Comparison of ENCODE assay signal across 8 mouse cellular contexts in genomic region chr11:5855902-5856301, GRCm38 (mm10). TPM values are rescaled to one million over a fixed set of nuclear protein-coding genes. Genes with fewer than 3 reads are reported as not detected.
A peak's percentile ranks its signal among the peaks of the same experiment; 100 is the strongest.
DNase-seq lines count a peak whose midpoint lies in the region; ATAC-seq and TF ChIP-seq lines count a peak whose summit lies in the region.

No protein-coding gene starts in this region.

- H3K4me2 ChIP-seq in midbrain, postnatal 0 days (ENCODE audit: low read depth, low read length, poor library complexity, severe bottlenecking) = no peak overlapping the region
- H3K4me2 ChIP-seq in midbrain, embryonic 15.5 days = no peak overlapping the region
- no peak overlapping the region for H3K4me2 ChIP-seq in embryonic facial prominence, embryonic 14.5 days (ENCODE audit: low read depth, low read length)

- DNase-seq in midbrain, postnatal 0 days (ENCODE audit: low spot score) = peak; percentile 63
- peak; percentile 84 for DNase-seq in embryonic facial prominence, embryonic 14.5 days (ENCODE audit: low spot score)
- peak; percentile 73 to 78 for DNase-seq in heart, postnatal 10 days
- peak; percentile 31 to 36 for DNase-seq in left cerebral cortex, adult 18-20 months (ENCODE audit: low spot score in 2 of 2)
- peak; percentile 83 for DNase-seq in skeletal muscle tissue, adult 2 months (ENCODE audit: low read depth, low spot score)
- DNase-seq in thymus, postnatal 36 days = no peak
- DNase-seq in natural killer cell, adult 2 months (ENCODE audit: low spot score in 2 of 2) = no peak

- peak; percentile 52; the same call in 1 of the 2 replicates for ATAC-seq in midbrain, postnatal 0 days (ENCODE audit: low FRiP score)
- no peak for ATAC-seq in midbrain, embryonic 15.5 days (replicated peaks)
- peak; percentile 78 for ATAC-seq in embryonic facial prominence, embryonic 14.5 days (ENCODE audit: low read depth)

- no peaks in the 10 kb centered on the region for H3K36me3 ChIP-seq in midbrain, postnatal 0 days (ENCODE audit: insufficient read depth, low read length)
- no peaks in the 10 kb centered on the region for H3K36me3 ChIP-seq in midbrain, embryonic 15.5 days (replicated peaks)
- H3K36me3 ChIP-seq in embryonic facial prominence, embryonic 14.5 days (ENCODE audit: control insufficient read depth, insufficient read depth, low read length) = no peaks in the 10 kb centered on the region

- WGBS in midbrain, postnatal 0 days = 42% methylated on average over 7 of the region's 7 CpGs
- WGBS in midbrain, embryonic 15.5 days = 34% methylated on average over 7 of the region's 7 CpGs
- 23% methylated on average over 7 of the region's 7 CpGs for WGBS in embryonic facial prominence, embryonic 14.5 days

- no peak overlapping the region for H3K4me3 ChIP-seq in midbrain, postnatal 0 days (ENCODE audit: low read depth, low read length)
- H3K4me3 ChIP-seq in midbrain, embryonic 15.5 days = no peak overlapping the region
- H3K4me3 ChIP-seq in embryonic facial prominence, embryonic 14.5 days (ENCODE audit: low read depth, low read length) = no peak overlapping the region

- H3K27me3 ChIP-seq in midbrain, postnatal 0 days (ENCODE audit: insufficient read depth, low read length) = peaks cover 7% of the 10 kb centered on the region; the same call in 1 of the 2 replicates
- peaks cover 6% of the 10 kb centered on the region; the same call in 1 of the 2 replicates for H3K27me3 ChIP-seq in midbrain, embryonic 15.5 days (replicated peaks)
- H3K27me3 ChIP-seq in embryonic facial prominence, embryonic 14.5 days (replicated peaks; ENCODE audit: control insufficient read depth, insufficient read depth, low read length) = 0 out of 2 replicates have a peak, but pooled peaks cover 2% of the 10 kb centered on the region

- no peak overlapping the region for H3K9ac ChIP-seq in midbrain, postnatal 0 days (replicated peaks; ENCODE audit: low read length, poor library complexity, severe bottlenecking)
- no peak overlapping the region for H3K9ac ChIP-seq in midbrain, embryonic 15.5 days
- peak overlapping the region; percentile 40; the same call in 1 of the 2 replicates for H3K9ac ChIP-seq in embryonic facial prominence, embryonic 14.5 days (ENCODE audit: low read depth, low read length)

- no peaks in the 10 kb centered on the region for H3K9me3 ChIP-seq in midbrain, postnatal 0 days (ENCODE audit: low read length)
- no peaks in the 10 kb centered on the region for H3K9me3 ChIP-seq in midbrain, embryonic 15.5 days
- no peaks in the 10 kb centered on the region for H3K9me3 ChIP-seq in embryonic facial prominence, embryonic 14.5 days (ENCODE audit: control insufficient read depth, low read length)

- TF ChIP-seq CTCF in midbrain, postnatal 0 days (IDR thresholded peaks at IDR 0.05) = no peak

- intact Hi-C loops in heart, postnatal 10 days (cut with DNase I) = no loop called here

- H3K4me1 ChIP-seq in midbrain, postnatal 0 days (ENCODE audit: insufficient read depth, low read length) = no peaks in the 10 kb centered on the region
- no peaks in the 10 kb centered on the region for H3K4me1 ChIP-seq in midbrain, embryonic 15.5 days
- peaks cover 13% of the 10 kb centered on the region for H3K4me1 ChIP-seq in embryonic facial prominence, embryonic 14.5 days (ENCODE audit: control insufficient read depth, insufficient read depth, low read length)

- no peak overlapping the region for H3K27ac ChIP-seq in midbrain, postnatal 0 days (ENCODE audit: low read depth, low read length)
- no peak overlapping the region for H3K27ac ChIP-seq in midbrain, embryonic 15.5 days
- H3K27ac ChIP-seq in embryonic facial prominence, embryonic 14.5 days (replicated peaks; ENCODE audit: low read depth, low read length) = peak overlapping the region; percentile 77

RNA-seq across cellular contexts. Expression of gene Aebp1, which starts 5.8 kb away (rescaled TPM):
- total RNA-seq in midbrain, postnatal 0 days (2014; rRNA removed) = 19.8 and 29.7 TPM in 2 replicates
- 25.8 and 28.9 TPM in 2 replicates for polyA plus RNA-seq in midbrain, postnatal 0 days (2015; fragmentation: Nextera tagmentation; extraction: Ambion mirVana)
- polyA plus RNA-seq in midbrain, embryonic 15.5 days (2015; fragmentation: Nextera tagmentation; extraction: Ambion mirVana) = 21.9 and 27.7 TPM in 2 replicates
- 68.8 and 73.6 TPM in 2 replicates for polyA plus RNA-seq in embryonic facial prominence, embryonic 14.5 days (2014; fragmentation: Nextera tagmentation; extraction: Ambion mirVana)
- 10 to 100 TPM; 35.2 to 40.1 TPM for total RNA-seq in heart, postnatal 10 days (2021)
- total RNA-seq in left cerebral cortex, adult 18-20 months (2021) = 10 to 100 TPM; 21.4 to 23.5 TPM

RNA-seq across cellular contexts. Expression of gene Polm, which starts 18.1 kb away (rescaled TPM):
- 6.6 and 10.7 TPM in 2 replicates for total RNA-seq in midbrain, postnatal 0 days (2014; rRNA removed)
- 5.7 and 6.2 TPM in 2 replicates for polyA plus RNA-seq in midbrain, postnatal 0 days (2015; fragmentation: Nextera tagmentation; extraction: Ambion mirVana)
- 8.4 and 8.8 TPM in 2 replicates for polyA plus RNA-seq in midbrain, embryonic 15.5 days (2015; fragmentation: Nextera tagmentation; extraction: Ambion mirVana)
- polyA plus RNA-seq in embryonic facial prominence, embryonic 14.5 days (2014; fragmentation: Nextera tagmentation; extraction: Ambion mirVana) = 6.0 and 7.9 TPM in 2 replicates
- 1 to 10 TPM; 5.0 to 6.7 TPM for total RNA-seq in heart, postnatal 10 days (2021)
- total RNA-seq in left cerebral cortex, adult 18-20 months (2021) = 10 to 100 TPM in 1 of 2 experiments, 1 to 10 TPM in 1; 8.2 to 11.4 TPM

RNA-seq across cellular contexts. Expression of gene Pold2, which starts 22.2 kb away (rescaled TPM):
- 21.3 and 30.3 TPM in 2 replicates for total RNA-seq in midbrain, postnatal 0 days (2014; rRNA removed)
- polyA plus RNA-seq in midbrain, postnatal 0 days (2015; fragmentation: Nextera tagmentation; extraction: Ambion mirVana) = 41.1 and 47.7 TPM in 2 replicates
- polyA plus RNA-seq in midbrain, embryonic 15.5 days (2015; fragmentation: Nextera tagmentation; extraction: Ambion mirVana) = 51.0 and 59.6 TPM in 2 replicates
- polyA plus RNA-seq in embryonic facial prominence, embryonic 14.5 days (2014; fragmentation: Nextera tagmentation; extraction: Ambion mirVana) = 83.2 and 98.3 TPM in 2 replicates
- 10 to 100 TPM; 34.8 to 44.1 TPM for total RNA-seq in heart, postnatal 10 days (2021)
- total RNA-seq in left cerebral cortex, adult 18-20 months (2021) = 10 to 100 TPM; 27.1 to 29.0 TPM

RNA-seq across cellular contexts. Expression of gene Myl7, which starts 42.7 kb away (rescaled TPM):
- total RNA-seq in midbrain, postnatal 0 days (2014; rRNA removed) = not detected in 2 replicates
- 0.31 TPM in 1 of 2 replicates, not detected in the other for polyA plus RNA-seq in midbrain, postnatal 0 days (2015; fragmentation: Nextera tagmentation; extraction: Ambion mirVana)
- 1.6 TPM in 1 of 2 replicates, not detected in the other for polyA plus RNA-seq in midbrain, embryonic 15.5 days (2015; fragmentation: Nextera tagmentation; extraction: Ambion mirVana)
- polyA plus RNA-seq in embryonic facial prominence, embryonic 14.5 days (2014; fragmentation: Nextera tagmentation; extraction: Ambion mirVana) = 0.63 and 1.5 TPM in 2 replicates
- 100 to 1,000 TPM; 363 to 942 TPM for total RNA-seq in heart, postnatal 10 days (2021)
- total RNA-seq in left cerebral cortex, adult 18-20 months (2021) = not detected

RNA-seq across cellular contexts. Expression of gene Pgam2, which starts 52.4 kb away (rescaled TPM):
- not detected in 2 replicates for total RNA-seq in midbrain, postnatal 0 days (2014; rRNA removed)
- 2.9 and 3.8 TPM in 2 replicates for polyA plus RNA-seq in midbrain, postnatal 0 days (2015; fragmentation: Nextera tagmentation; extraction: Ambion mirVana)
- polyA plus RNA-seq in midbrain, embryonic 15.5 days (2015; fragmentation: Nextera tagmentation; extraction: Ambion mirVana) = 2.4 and 3.4 TPM in 2 replicates
- 157 and 228 TPM in 2 replicates for polyA plus RNA-seq in embryonic facial prominence, embryonic 14.5 days (2014; fragmentation: Nextera tagmentation; extraction: Ambion mirVana)
- 100 to 1,000 TPM; 756 to 765 TPM for total RNA-seq in heart, postnatal 10 days (2021)
- 1 to 10 TPM; 6.2 to 7.1 TPM for total RNA-seq in left cerebral cortex, adult 18-20 months (2021)

Comparison
In these comparisons a context has a peak if more than half of its experiments do, and no peak if none do; other contexts are left out.
1. DNase-seq: peak in midbrain, postnatal 0 days (single experiment), embryonic facial prominence, embryonic 14.5 days (single experiment), heart, postnatal 10 days (2 of 2), left cerebral cortex, adult 18-20 months (2 of 2) and skeletal muscle tissue, adult 2 months (single experiment); none in thymus, postnatal 36 days (0 of 2) and natural killer cell, adult 2 months (0 of 2).